ENCODE assay signal across 8 mouse cellular contexts in the genomic region with DNA sequence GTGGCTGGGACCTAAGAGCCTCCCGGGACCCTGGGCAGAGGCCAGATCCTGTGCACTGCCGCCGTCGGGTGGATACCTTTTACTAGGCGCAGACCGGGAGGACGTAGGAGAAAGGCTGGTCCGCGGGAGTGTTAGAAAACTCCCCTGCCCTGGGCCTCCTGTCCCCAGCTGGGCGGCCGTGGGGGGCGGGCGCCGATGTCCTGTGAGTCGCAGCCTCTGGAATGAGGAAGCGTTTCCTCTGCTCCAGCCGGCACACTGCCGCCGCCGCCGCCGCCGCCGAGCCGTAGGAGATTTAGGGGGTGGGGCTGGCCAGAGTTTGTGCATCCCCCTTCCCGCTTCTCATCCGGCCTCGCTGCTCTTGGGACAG. TPM values are rescaled to one million over a fixed set of nuclear protein-coding genes. Genes with fewer than 3 reads are reported as not detected.
A peak's percentile ranks its signal among the peaks of the same experiment; 100 is the strongest.
DNase-seq lines count a peak whose midpoint lies in the region; ATAC-seq and TF ChIP-seq lines count a peak whose summit lies in the region.

No protein-coding gene starts in this region.

- H3K27me3 ChIP-seq in E14TG2a.4 (ENCODE audit: insufficient read depth, low read length): 0 out of 2 replicates have a peak, but pooled peaks cover 3% of the 10 kb centered on the region
- no peaks in the 10 kb centered on the region for H3K27me3 ChIP-seq in forebrain, embryonic 12.5 days
- H3K27me3 ChIP-seq in splenic B cell, adult 2 months (ENCODE audit: control insufficient read depth, insufficient read depth, low read length, poor library complexity, severe bottlenecking): no peaks in the 10 kb centered on the region

- peak; percentile 91 for DNase-seq in adrenal gland, adult 2 months
- peak; percentile 77 for DNase-seq in heart, postnatal 25 days (ENCODE audit: low spot score)
- DNase-seq in kidney, postnatal 4 days: peak; percentile 90 to 95
- DNase-seq in splenic B cell, adult 2 months (ENCODE audit: low read depth, low spot score): peak; percentile 26

- intact Hi-C loops in heart, postnatal 25 days (cut with DNase I): no loop called here

- H3K4me1 ChIP-seq in E14TG2a.4 (replicated peaks; ENCODE audit: low read depth, low read length): peaks cover 46% of the 10 kb centered on the region
- peaks cover 30% of the 10 kb centered on the region for H3K4me1 ChIP-seq in forebrain, embryonic 12.5 days

- peak; percentile 60 for ATAC-seq in forebrain, embryonic 12.5 days (ENCODE audit: low FRiP score)
- ATAC-seq in megakaryocyte, adult 5-6 weeks (ENCODE audit: poor library complexity, severe bottlenecking): peak; percentile 68
- no peak for ATAC-seq in monocyte, adult 5-6 weeks (replicated peaks; ENCODE audit: insufficient number of reproducible peaks, low FRiP score, low TSS enrichment, poor library complexity, severe bottlenecking)

- H3K9me3 ChIP-seq in E14TG2a.4 (ENCODE audit: low read length): no peaks in the 10 kb centered on the region
- H3K9me3 ChIP-seq in forebrain, embryonic 12.5 days: no peaks in the 10 kb centered on the region

- peak overlapping the region; percentile 84 for H3K27ac ChIP-seq in forebrain, embryonic 12.5 days

- TF ChIP-seq CTCF in E14TG2a.4 (conservative IDR thresholded peaks at IDR 0.05; ENCODE audit: low read length): no peak

- peaks cover 39% of the 10 kb centered on the region for H3K36me3 ChIP-seq in E14TG2a.4 (ENCODE audit: insufficient read depth, low read length)
- peaks cover 22% of the 10 kb centered on the region for H3K36me3 ChIP-seq in forebrain, embryonic 12.5 days (replicated peaks)
- no peaks in the 10 kb centered on the region for H3K36me3 ChIP-seq in splenic B cell, adult 2 months (ENCODE audit: control insufficient read depth, insufficient read depth, low read length, poor library complexity, severe bottlenecking)

- under 1% methylated on average over 28 of the region's 28 CpGs for WGBS in forebrain, embryonic 12.5 days

- peak overlapping the region; percentile 75 for H3K9ac ChIP-seq in forebrain, embryonic 12.5 days

- H3K4me3 ChIP-seq in E14TG2a.4 (replicated peaks; ENCODE audit: low read length): peak overlapping the region; percentile 99
- H3K4me3 ChIP-seq in forebrain, embryonic 12.5 days (replicated peaks): peak overlapping the region; percentile 97

- H3K4me2 ChIP-seq in forebrain, embryonic 12.5 days: peak overlapping the region; percentile 73

RNA-seq across cellular contexts. Expression of a gene that starts 0.6 kb away (rescaled TPM):
- total RNA-seq in adrenal gland, adult 2 months (2021): 10 to 100 TPM; 71.0 to 87.8 TPM
- polyA plus RNA-seq in adrenal gland, adult 2 months (2012; rRNA removed): 71.0 and 77.0 TPM in 2 replicates
- 158 and 163 TPM in 2 replicates for polyA plus RNA-seq in forebrain, embryonic 12.5 days (2016; fragmentation: Nextera tagmentation; extraction: Ambion mirVana)
- 10 to 100 TPM; 45.9 to 50.0 TPM for total RNA-seq in heart, postnatal 25 days (2021)
- 13.7 and 19.9 TPM in 2 replicates for total RNA-seq in megakaryocyte, adult 5-6 weeks (2015)
- 16.8 and 18.5 TPM in 2 replicates for total RNA-seq in megakaryocyte, adult 5-6 weeks (2017)
- total RNA-seq in monocyte, adult 5-6 weeks (2017): 14.2 to 15.7 TPM (median 14.6 TPM) in 3 replicates

RNA-seq across cellular contexts. Expression of a gene that starts 0.7 kb away (rescaled TPM):
- total RNA-seq in adrenal gland, adult 2 months (2021): 10 to 100 TPM; 86.1 to 88.7 TPM
- 91.0 and 117 TPM in 2 replicates for polyA plus RNA-seq in adrenal gland, adult 2 months (2012; rRNA removed)
- 123 and 129 TPM in 2 replicates for polyA plus RNA-seq in forebrain, embryonic 12.5 days (2016; fragmentation: Nextera tagmentation; extraction: Ambion mirVana)
- 10 to 100 TPM; 78.3 to 84.4 TPM for total RNA-seq in heart, postnatal 25 days (2021)
- total RNA-seq in megakaryocyte, adult 5-6 weeks (2015): 42.9 and 53.0 TPM in 2 replicates
- 28.7 and 29.0 TPM in 2 replicates for total RNA-seq in megakaryocyte, adult 5-6 weeks (2017)
- total RNA-seq in monocyte, adult 5-6 weeks (2017): 28.3 to 33.4 TPM (median 32.5 TPM) in 3 replicates

RNA-seq across cellular contexts. Expression of a gene that starts 17.3 kb away (rescaled TPM):
- 10 to 100 TPM in 1 of 2 experiments, 1 to 10 TPM in 1; 4.4 to 10.9 TPM for total RNA-seq in adrenal gland, adult 2 months (2021)
- 2.3 and 2.9 TPM in 2 replicates for polyA plus RNA-seq in adrenal gland, adult 2 months (2012; rRNA removed)
- 0.27 and 0.42 TPM in 2 replicates for polyA plus RNA-seq in forebrain, embryonic 12.5 days (2016; fragmentation: Nextera tagmentation; extraction: Ambion mirVana)
- 10 to 100 TPM; 13.0 to 13.3 TPM for total RNA-seq in heart, postnatal 25 days (2021)
- not detected in 2 replicates for total RNA-seq in megakaryocyte, adult 5-6 weeks (2015)
- total RNA-seq in megakaryocyte, adult 5-6 weeks (2017): not detected in 2 replicates
- total RNA-seq in monocyte, adult 5-6 weeks (2017): 0.32 TPM in 1 of 3 replicates, not detected in the others

RNA-seq across cellular contexts. Expression of a gene that starts 21.4 kb away (rescaled TPM):
- 10 to 100 TPM; 16.8 to 18.3 TPM for total RNA-seq in adrenal gland, adult 2 months (2021)
- 11.1 and 12.5 TPM in 2 replicates for polyA plus RNA-seq in adrenal gland, adult 2 months (2012; rRNA removed)
- 19.0 and 19.2 TPM in 2 replicates for polyA plus RNA-seq in forebrain, embryonic 12.5 days (2016; fragmentation: Nextera tagmentation; extraction: Ambion mirVana)
- total RNA-seq in heart, postnatal 25 days (2021): 10 to 100 TPM; 12.1 to 14.3 TPM
- total RNA-seq in megakaryocyte, adult 5-6 weeks (2015): 18.4 and 19.3 TPM in 2 replicates
- 21.0 and 23.3 TPM in 2 replicates for total RNA-seq in megakaryocyte, adult 5-6 weeks (2017)
- 15.6 to 19.4 TPM (median 18.2 TPM) in 3 replicates for total RNA-seq in monocyte, adult 5-6 weeks (2017)

RNA-seq across cellular contexts. Expression of a gene that starts 21.8 kb away (rescaled TPM):
- total RNA-seq in adrenal gland, adult 2 months (2021): 10 to 100 TPM in 1 of 2 experiments, 1 to 10 TPM in 1; 8.8 to 12.4 TPM
- polyA plus RNA-seq in adrenal gland, adult 2 months (2012; rRNA removed): 10.0 and 10.9 TPM in 2 replicates
- polyA plus RNA-seq in forebrain, embryonic 12.5 days (2016; fragmentation: Nextera tagmentation; extraction: Ambion mirVana): 1.1 and 1.2 TPM in 2 replicates
- total RNA-seq in heart, postnatal 25 days (2021): 1 to 10 TPM; 1.4 TPM
- total RNA-seq in megakaryocyte, adult 5-6 weeks (2015): 1.1 and 1.6 TPM in 2 replicates
- total RNA-seq in megakaryocyte, adult 5-6 weeks (2017): 1.1 and 2.2 TPM in 2 replicates
- 0.64 to 3.0 TPM (median 1.2 TPM) in 3 replicates for total RNA-seq in monocyte, adult 5-6 weeks (2017)

Comparison
In these comparisons a context has a peak if more than half of its experiments do, and no peak if none do; other contexts are left out.
1. DNase-seq: peak in every context shown above with its lines; median percentile 92 in kidney, postnatal 4 days; 91 in adrenal gland, adult 2 months; 77 in heart, postnatal 25 days; 26 in splenic B cell, adult 2 months.